Mouse (Mus musculus): ENCODE measurements at regions not wholly inside any gene's neighbourhood (a gene's known extent, or its start where the extent isn't known, plus 50 kb on each side); places are given as distances from the start of the nearest gene placed in this dataset.

- DNase-seq (ENCODE audit: low spot score) (no peak), ATAC-seq (no peak)
- H3K27me3 ChIP-seq (replicated peaks; ENCODE audit: insufficient read depth, low read length) = no peaks in the 10 kb centered on the region
- H3K4me2 ChIP-seq (replicated peaks; ENCODE audit: low read depth, low read length) = no peak overlapping the region
- no peaks in the 10 kb centered on the region for H3K9me3 ChIP-seq (ENCODE audit: low read length)
- WGBS = 66% methylated on average over 6 of the region's 6 CpGs
- H3K4me3 ChIP-seq (ENCODE audit: low read depth, low read length) = no peak overlapping the region
- H3K36me3 ChIP-seq (ENCODE audit: insufficient read depth, low read length) = no peaks in the 10 kb centered on the region
- H3K4me1 ChIP-seq (ENCODE audit: insufficient read depth, low read depth, low read length) = no peaks in the 10 kb centered on the region
- no peak overlapping the region for H3K27ac ChIP-seq (ENCODE audit: low read length)
- no peak overlapping the region for H3K9ac ChIP-seq (replicated peaks; ENCODE audit: low read depth)
- TF ChIP-seq EP300 (IDR thresholded peaks at IDR 0.05) (no peak), CTCF (IDR thresholded peaks at IDR 0.05) (no peak)
Observed at GRCm38 (mm10) chr3:151333867-151334341, 103.8 kb upstream of the Adgrl4 start.

GRCm38 (mm10) chr3:151351481-151352090 lies 86.1 kb upstream of the Adgrl4 start:
- Histone ChIP-seq H3K4me2 (replicated peaks; ENCODE audit: low read depth, low read length) (no peak overlapping the region), H3K4me1 (ENCODE audit: insufficient read depth, low read depth, low read length) (no peaks in the 10 kb centered on the region), H3K9ac (replicated peaks; ENCODE audit: low read depth) (no peak overlapping the region), H3K27me3 (replicated peaks; ENCODE audit: insufficient read depth, low read length) (no peaks in the 10 kb centered on the region), H3K36me3 (ENCODE audit: insufficient read depth, low read length) (no peaks in the 10 kb centered on the region), H3K9me3 (ENCODE audit: low read length) (no peaks in the 10 kb centered on the region), H3K27ac (ENCODE audit: low read length) (peak overlapping the region; percentile 40; the same call in 1 of the 2 replicates), H3K4me3 (ENCODE audit: low read depth, low read length) (no peak overlapping the region)
- peak; percentile 80 for DNase-seq (ENCODE audit: low spot score)
- peak; percentile 83 for ATAC-seq
- TF ChIP-seq CTCF (IDR thresholded peaks at IDR 0.05) = no peak
- peak; percentile 87 for TF ChIP-seq EP300 (IDR thresholded peaks at IDR 0.05)
- WGBS = 23% methylated on average over 4 of the region's 4 CpGs

- Histone ChIP-seq H3K9ac (replicated peaks; ENCODE audit: low read depth) (no peak overlapping the region), H3K4me2 (replicated peaks; ENCODE audit: low read depth, low read length) (no peak overlapping the region), H3K36me3 (ENCODE audit: insufficient read depth, low read length) (no peaks in the 10 kb centered on the region), H3K4me1 (ENCODE audit: insufficient read depth, low read depth, low read length) (no peaks in the 10 kb centered on the region), H3K4me3 (ENCODE audit: low read depth, low read length) (no peak overlapping the region), H3K9me3 (ENCODE audit: low read length) (no peaks in the 10 kb centered on the region), H3K27me3 (replicated peaks; ENCODE audit: insufficient read depth, low read length) (no peaks in the 10 kb centered on the region), H3K27ac (ENCODE audit: low read length) (no peak overlapping the region)
- TF ChIP-seq EP300 (IDR thresholded peaks at IDR 0.05) (no peak), CTCF (IDR thresholded peaks at IDR 0.05) (no peak)
- DNase-seq (ENCODE audit: low spot score) = no peak
- WGBS = 74% methylated on average over 4 of the region's 4 CpGs
- no peak for ATAC-seq
Observed at GRCm38 (mm10) chr3:151366302-151366701, 71.4 kb upstream of the Adgrl4 start.

GRCm38 (mm10) chr3:151366707-151367306 lies 70.9 kb upstream of the Adgrl4 start:
- TF ChIP-seq CTCF (IDR thresholded peaks at IDR 0.05) (no peak), EP300 (IDR thresholded peaks at IDR 0.05) (no peak)
- Histone ChIP-seq H3K4me3 (ENCODE audit: low read depth, low read length) (no peak overlapping the region), H3K9me3 (ENCODE audit: low read length) (no peaks in the 10 kb centered on the region), H3K4me1 (ENCODE audit: insufficient read depth, low read depth, low read length) (no peaks in the 10 kb centered on the region), H3K27me3 (replicated peaks; ENCODE audit: insufficient read depth, low read length) (no peaks in the 10 kb centered on the region), H3K9ac (replicated peaks; ENCODE audit: low read depth) (no peak overlapping the region), H3K27ac (ENCODE audit: low read length) (no peak overlapping the region), H3K4me2 (replicated peaks; ENCODE audit: low read depth, low read length) (no peak overlapping the region), H3K36me3 (ENCODE audit: insufficient read depth, low read length) (no peaks in the 10 kb centered on the region)
- WGBS = 78% methylated on average over 4 of the region's 4 CpGs
- DNase-seq (ENCODE audit: low spot score) (no peak), ATAC-seq (no peak)

- DNase-seq (ENCODE audit: low spot score) (peak; percentile 35), ATAC-seq (peak; percentile 65)
- H3K9ac ChIP-seq (replicated peaks; ENCODE audit: low read depth) = no peak overlapping the region
- no peaks in the 10 kb centered on the region for H3K36me3 ChIP-seq (ENCODE audit: insufficient read depth, low read length)
- WGBS = 43% methylated on average over 5 of the region's 5 CpGs
- H3K27ac ChIP-seq (ENCODE audit: low read length) = no peak overlapping the region
- no peaks in the 10 kb centered on the region for H3K4me1 ChIP-seq (ENCODE audit: insufficient read depth, low read depth, low read length)
- H3K4me3 ChIP-seq (ENCODE audit: low read depth, low read length) = no peak overlapping the region
- H3K9me3 ChIP-seq (ENCODE audit: low read length) = no peaks in the 10 kb centered on the region
- no peak overlapping the region for H3K4me2 ChIP-seq (replicated peaks; ENCODE audit: low read depth, low read length)
- no peaks in the 10 kb centered on the region for H3K27me3 ChIP-seq (replicated peaks; ENCODE audit: insufficient read depth, low read length)
- TF ChIP-seq CTCF (IDR thresholded peaks at IDR 0.05) = no peak
- TF ChIP-seq EP300 (IDR thresholded peaks at IDR 0.05) = 0 out of 2 replicates have a peak, but pooled peaks have one; percentile 13
Observed at GRCm38 (mm10) chr3:151383326-151384019, 54.2 kb upstream of the Adgrl4 start.

GRCm38 (mm10) chr3:151384850-151385249 lies 52.8 kb upstream of the Adgrl4 start:
- no peak overlapping the region for H3K4me2 ChIP-seq (replicated peaks; ENCODE audit: low read depth, low read length)
- no peak for DNase-seq (ENCODE audit: low spot score)
- H3K27me3 ChIP-seq (replicated peaks; ENCODE audit: insufficient read depth, low read length) = no peaks in the 10 kb centered on the region
- no peak for TF ChIP-seq CTCF (IDR thresholded peaks at IDR 0.05)
- no peak for TF ChIP-seq EP300 (IDR thresholded peaks at IDR 0.05)
- no peak overlapping the region for H3K4me3 ChIP-seq (ENCODE audit: low read depth, low read length)
- H3K4me1 ChIP-seq (ENCODE audit: insufficient read depth, low read depth, low read length) = no peaks in the 10 kb centered on the region
- WGBS = 73% methylated on average over 5 of the region's 5 CpGs
- H3K27ac ChIP-seq (ENCODE audit: low read length) = no peak overlapping the region
- H3K9ac ChIP-seq (replicated peaks; ENCODE audit: low read depth) = no peak overlapping the region
- H3K9me3 ChIP-seq (ENCODE audit: low read length) = no peaks in the 10 kb centered on the region
- H3K36me3 ChIP-seq (ENCODE audit: insufficient read depth, low read length) = no peaks in the 10 kb centered on the region
- no peak for ATAC-seq

Data from lung, postnatal 0 days (tissue).